Mouse (Mus musculus) cerebellum, adult (tissue): ENCODE results near the gene Slc9b1.
A peak's percentile ranks its signal among the peaks of the same experiment; 100 is the strongest.

Experiments
- ATAC-seq: cut with Nextera tagmentation; 2 replicates; pipeline ENCODE4 v1.9.2; 2017; ENCODE audit warnings: mild to moderate bottlenecking, moderate library complexity, mixed read lengths; ENCODE audit not compliant: insufficient number of reproducible peaks, low FRiP score, low TSS enrichment

Slc9b1 gene

GRCm38 (mm10) chr3:135347739-135348264 is at the start of gene Slc9b1:
Gene Slc9b1 (plus strand): TSS chr3:135348029.
- no peak for ATAC-seq

- ATAC-seq: no peak
Observed at GRCm38 (mm10) chr3:135298560-135298959, 49.3 kb upstream of the Slc9b1 start.

- ATAC-seq: no peak
Observed at GRCm38 (mm10) chr3:135300081-135300480, 47.7 kb upstream of the Slc9b1 start.

GRCm38 (mm10) chr3:135304060-135304459 is 43.8 kb upstream of the Slc9b1 start:
- ATAC-seq: no peak

- ATAC-seq: no peak
Observed at GRCm38 (mm10) chr3:135304566-135304965, 43.3 kb upstream of the Slc9b1 start.

- peak; percentile 69 for ATAC-seq
Observed at GRCm38 (mm10) chr3:135307411-135308259, 40.2 kb upstream of the Slc9b1 start, which contains the start of gene Slc9b2. Gene Slc9b2 (plus strand): TSS chr3:135307700.

GRCm38 (mm10) chr3:135312916-135313491 is 34.8 kb upstream of the Slc9b1 start:
- ATAC-seq: no peak

- no peak for ATAC-seq
Observed at GRCm38 (mm10) chr3:135313727-135314126, 34.1 kb upstream of the Slc9b1 start.

GRCm38 (mm10) chr3:135314811-135315210 is 33.0 kb upstream of the Slc9b1 start:
- ATAC-seq: no peak

- no peak for ATAC-seq
Observed at GRCm38 (mm10) chr3:135315720-135316425, 32.0 kb upstream of the Slc9b1 start.

- ATAC-seq: no peak
Observed at GRCm38 (mm10) chr3:135318331-135318730, 29.5 kb upstream of the Slc9b1 start.

GRCm38 (mm10) chr3:135324354-135324753 is 23.5 kb upstream of the Slc9b1 start:
- no peak for ATAC-seq

- ATAC-seq: no peak
Observed at GRCm38 (mm10) chr3:135327176-135327575, 20.7 kb upstream of the Slc9b1 start.

- ATAC-seq: no peak
Observed at GRCm38 (mm10) chr3:135327601-135328000, 20.2 kb upstream of the Slc9b1 start.

GRCm38 (mm10) chr3:135328560-135328959 is 19.3 kb upstream of the Slc9b1 start:
- ATAC-seq: 0 out of 2 replicates have a peak, but pooled peaks have one; percentile 36

- ATAC-seq: no peak
Observed at GRCm38 (mm10) chr3:135332691-135333090, 15.1 kb upstream of the Slc9b1 start.

- no peak for ATAC-seq
Observed at GRCm38 (mm10) chr3:135333763-135334162, 14.1 kb upstream of the Slc9b1 start.

- no peak for ATAC-seq
Observed at GRCm38 (mm10) chr3:135349022-135349421, 1.2 kb downstream of the Slc9b1 start.

GRCm38 (mm10) chr3:135351857-135352256 is 4.0 kb downstream of the Slc9b1 start:
- no peak for ATAC-seq

- no peak for ATAC-seq
Observed at GRCm38 (mm10) chr3:135357394-135357793, 9.6 kb downstream of the Slc9b1 start.

GRCm38 (mm10) chr3:135375836-135376235 is 28.0 kb downstream of the Slc9b1 start:
- no peak for ATAC-seq
